Mouse (Mus musculus) gastrocnemius, adult 8-10 months (tissue): Measurements from ENCODE around the gene Fam83e. TPM values are rescaled to one million over a fixed set of nuclear protein-coding genes. Genes with fewer than 3 reads are reported as not detected.

Source experiments
- total RNA-seq, 4 experiments: library from RNA; stranded (reverse); gene quantifications; 2 replicates each; pipeline ENCODE4 v1.2.4; 2022

Fam83e gene
- total RNA-seq, 4 experiments from 2014 or later = 0.10 to 0.38 TPM; not detected in 2

Other genes starting within 250 kb of the Fam83e start
- not detected for gene Tulp2, start 239.3 kb upstream of the Fam83e start, total RNA-seq
- gene Gm45808, start 234.4 kb upstream of the Fam83e start, total RNA-seq = 10 to 100 TPM in 3 of 4 experiments, 1 to 10 TPM in 1; 9.7 to 19.4 (median 11.8) TPM
- gene Dhdh, start 232.4 kb upstream of the Fam83e start, total RNA-seq = 10 to 100 TPM; 22.2 to 29.9 (median 27.6) TPM
- gene Nucb1, start 210.8 kb upstream of the Fam83e start, total RNA-seq = 10 to 100 TPM; 51.1 to 66.1 (median 56.8) TPM
- 10 to 100 TPM; 19.6 to 34.3 (median 29.4) TPM for gene Ppp1r15a, start 194.9 kb upstream of the Fam83e start, total RNA-seq
- 1 to 10 TPM; 1.4 to 5.4 (median 4.6) TPM for gene Plekha4, start 194.9 kb upstream of the Fam83e start, total RNA-seq
- gene Hsd17b14, start 166.3 kb upstream of the Fam83e start, total RNA-seq = 1 to 10 TPM in 1 of 4 experiments, under 1 TPM in 2, not detected in 1; 0.52 to 2.8 (median 0.56) TPM
- 100 to 1,000 TPM in 1 of 4 experiments, 10 to 100 TPM in 3; 82.2 to 107 (median 91.8) TPM for gene Bcat2, start 151.1 kb upstream of the Fam83e start, total RNA-seq
- not detected for gene Fgf21, start 105.7 kb upstream of the Fam83e start, total RNA-seq
- gene Fut1, start 103.9 kb upstream of the Fam83e start, total RNA-seq = not detected
- gene Izumo1, start 99.4 kb upstream of the Fam83e start, total RNA-seq = not detected
- 1 to 10 TPM; 5.1 to 7.0 (median 5.3) TPM for gene Rasip1, start 93.7 kb upstream of the Fam83e start, total RNA-seq
- gene Mamstr, start 81.2 kb upstream of the Fam83e start, total RNA-seq = 10 to 100 TPM; 18.5 to 36.8 (median 28.8) TPM
- gene Fut2, start 54.8 kb upstream of the Fam83e start, total RNA-seq = under 1 TPM; 0.12 to 0.29 (median 0.20) TPM
- under 1 TPM; 0.18 to 0.48 (median 0.27) TPM for gene Ntn5, start 37.2 kb upstream of the Fam83e start, total RNA-seq
- under 1 TPM in 3 of 4 experiments, not detected in 1; 0.12 to 0.18 (median 0.16) TPM for gene Sec1, start 26.8 kb upstream of the Fam83e start, total RNA-seq
- gene Car11, start 21.4 kb upstream of the Fam83e start, total RNA-seq = 10 to 100 TPM; 14.3 to 18.2 (median 16.1) TPM
- gene Dbp, start 16.1 kb upstream of the Fam83e start, total RNA-seq = 100 to 1,000 TPM in 3 of 4 experiments, 10 to 100 TPM in 1; 69.5 to 173 (median 143) TPM
- gene Rpl18, start 5.8 kb upstream of the Fam83e start, total RNA-seq = 100 to 1,000 TPM; 479 to 609 (median 594) TPM
- gene Sphk2, start 3.2 kb upstream of the Fam83e start, total RNA-seq = 10 to 100 TPM; 10.6 to 15.0 (median 13.0) TPM
- gene Spaca4, start 4.6 kb downstream of the Fam83e start, total RNA-seq = not detected
- gene Lmtk3, start 62.5 kb downstream of the Fam83e start, total RNA-seq = not detected
- not detected for gene Sult2b1, start 63.5 kb downstream of the Fam83e start, total RNA-seq
- gene Cyth2, start 93.4 kb downstream of the Fam83e start, total RNA-seq = 10 to 100 TPM; 25.2 to 34.3 (median 30.8) TPM
- gene Kcnj14, start 103.6 kb downstream of the Fam83e start, total RNA-seq = under 1 TPM in 2 of 4 experiments, not detected in 2; 0.11 to 0.29 TPM
- 10 to 100 TPM; 15.5 to 17.3 (median 16.1) TPM for gene Grwd1, start 109.7 kb downstream of the Fam83e start, total RNA-seq
- gene Kdelr1, start 151.6 kb downstream of the Fam83e start, total RNA-seq = 10 to 100 TPM; 68.0 to 73.7 (median 70.1) TPM
- under 1 TPM in 2 of 4 experiments, not detected in 2; 0.07 to 0.11 TPM for gene Grin2d, start 157.2 kb downstream of the Fam83e start, total RNA-seq
- not detected for gene Syngr4, start 175.5 kb downstream of the Fam83e start, total RNA-seq
- 10 to 100 TPM; 52.6 to 67.7 (median 56.3) TPM for gene Tmem143, start 175.7 kb downstream of the Fam83e start, total RNA-seq
- 10 to 100 TPM in 1 of 4 experiments, 1 to 10 TPM in 3; 6.2 to 10.2 (median 6.8) TPM for gene Emp3, start 200.2 kb downstream of the Fam83e start, total RNA-seq
- under 1 TPM in 3 of 4 experiments, not detected in 1; 0.19 to 0.85 (median 0.29) TPM for gene Ccdc114, start 202.9 kb downstream of the Fam83e start, total RNA-seq